Mouse (Mus musculus) liver, adult 2 months (tissue): ENCODE data around the gene Kdsr. TPM values are rescaled to one million over a fixed set of nuclear protein-coding genes. Genes with fewer than 3 reads are reported as not detected.
"Not testable (repeated sequence)": the region's sequence is repeated elsewhere in the genome, so short reads cannot be mapped to it uniquely, and the experiment has no call there.

Experiments
- DNase-seq: peaks from one replicate; pipeline ENCODE4 v3.0.0-alpha.2; 2011; ENCODE audit warnings: low read depth, low spot score; ENCODE audit errors: extremely low read depth
- H3K27ac ChIP-seq: fragments of 200-500 bp; replicated peaks from 2 replicates; pipeline ENCODE4 v1.5.1; 2012; ENCODE audit warnings: low read depth, mild to moderate bottlenecking, control low read depth, inconsistent platforms, low read length; ENCODE audit not compliant: insufficient read depth
- H3K27me3 ChIP-seq: fragments of 200-500 bp; 2 replicates; pipeline ENCODE4 v1.6.1; 2012; ENCODE audit warnings: mild to moderate bottlenecking, moderate library complexity, low read length, inconsistent platforms; ENCODE audit not compliant: control insufficient read depth, insufficient read depth
- H3K36me3 ChIP-seq: fragments of 200-500 bp; 2 replicates; pipeline ENCODE4 v1.6.1; 2012; ENCODE audit warnings: low read length, inconsistent platforms; ENCODE audit not compliant: control insufficient read depth, insufficient read depth
- H3K4me1 ChIP-seq: fragments of 200-500 bp; 2 replicates; pipeline ENCODE4 v1.6.1; 2011; ENCODE audit warnings: low read length; ENCODE audit not compliant: control insufficient read depth, insufficient read depth
- H3K4me3 ChIP-seq: fragments of 200-500 bp; 2 replicates; pipeline ENCODE4 v1.5.1; 2011; ENCODE audit warnings: low read depth, mild to moderate bottlenecking, control low read depth, low read length, moderate library complexity; ENCODE audit not compliant: insufficient read depth
- H3K79me2 ChIP-seq: fragments of 200-500 bp; 2 replicates; pipeline ENCODE4 v1.6.1; 2012; ENCODE audit warnings: inconsistent platforms, mild to moderate bottlenecking, low read length, moderate library complexity; ENCODE audit not compliant: control insufficient read depth, insufficient read depth
- H3K9ac ChIP-seq: fragments of 200-500 bp; 2 replicates; pipeline ENCODE4 v1.6.1; 2012; ENCODE audit warnings: low read depth, mild to moderate bottlenecking, control low read depth, inconsistent platforms, low read length
- CTCF ChIP-seq: fragments of 200-500 bp; IDR thresholded peaks from 2 replicates; pipeline ENCODE4 v1.5.1; 2011; ENCODE audit warnings: low read depth, low read length, control low read depth
- POLR2A ChIP-seq: fragments of 200-500 bp; IDR thresholded peaks from 2 replicates; pipeline ENCODE4 v1.6.1; 2011; ENCODE audit warnings: low read length, control low read depth; ENCODE audit not compliant: insufficient read depth; ENCODE audit errors: extremely low read depth
- WGBS: fragments of 180-500 bp; shearing (Covaris S2); methylation state at CpG from one replicate; pipeline ENCODE4 v1.1.7; 2018; 5-methylcytosine and 5-hydroxymethylcytosine counted together
- polyA plus RNA-seq: library from polyadenylated mRNA; depleted of rRNA; stranded (reverse); fragments of >200 nt; gene quantifications from 2 replicates; pipeline ENCODE4 v1.2.3, GENCODE M21; 2012
- total RNA-seq: library from RNA; depleted of rRNA; stranded (reverse); fragments of >200 nt; gene quantifications from 2 replicates; pipeline ENCODE4 v1.2.3, GENCODE M21; 2014

The Kdsr gene
- total and polyA plus RNA-seq, 2 experiments = 10.4 to 10.5 TPM

DNA sequence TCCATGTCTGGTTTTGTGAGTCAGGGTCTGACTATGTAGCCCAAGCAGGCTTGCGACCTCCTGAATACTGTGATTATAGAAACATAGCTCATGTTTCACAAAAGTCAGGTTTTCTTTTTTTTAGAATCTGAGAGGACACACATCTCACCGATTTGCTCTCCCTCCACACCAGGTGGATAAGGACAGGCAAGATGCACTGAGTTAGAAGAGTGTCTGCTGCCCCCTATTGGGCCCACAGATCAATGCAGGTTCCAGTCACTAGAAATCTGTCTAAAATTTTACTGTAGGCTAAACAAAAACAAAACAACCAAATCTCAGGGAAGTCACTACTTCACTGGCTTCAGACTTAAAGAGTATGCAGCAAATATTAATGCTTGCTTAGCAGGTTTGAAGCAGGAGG is 23.9 kb downstream of the Kdsr start:
- peak; percentile 11 for DNase-seq
- H3K27ac ChIP-seq = no peak overlapping the region
- WGBS = 65% methylated on average over 2 of the region's 2 CpGs
- no peak overlapping the region for H3K4me3 ChIP-seq
- peaks cover 24% of the 10 kb centered on the region for H3K36me3 ChIP-seq
- no peaks in the 10 kb centered on the region for H3K79me2 ChIP-seq
- TF ChIP-seq POLR2A (no peak), CTCF (peak; percentile 53)
- no peaks in the 10 kb centered on the region for H3K4me1 ChIP-seq
- H3K9ac ChIP-seq = no peak overlapping the region
- no peaks in the 10 kb centered on the region for H3K27me3 ChIP-seq

DNA sequence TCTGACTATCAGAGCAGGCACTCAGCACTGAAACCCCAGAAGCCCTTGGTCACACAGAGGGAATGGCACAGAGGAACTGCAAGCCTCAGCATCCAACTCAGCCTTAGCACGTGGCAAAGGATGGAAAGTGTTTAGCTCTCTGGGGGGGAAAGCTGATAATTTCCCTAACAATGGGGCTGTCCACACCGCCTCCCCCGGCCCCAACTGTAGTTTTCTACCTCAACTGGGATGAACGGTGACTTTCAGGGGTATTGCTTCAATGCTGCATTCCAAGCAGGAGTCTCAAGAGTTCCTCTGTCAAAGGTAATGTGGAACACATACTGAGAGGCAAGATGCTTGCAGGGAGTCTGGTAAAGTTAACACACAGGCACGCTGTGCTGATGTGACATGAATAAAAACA is 37.5 kb downstream of the Kdsr start:
- H3K4me3 ChIP-seq = no peak overlapping the region
- no peaks in the 10 kb centered on the region for H3K79me2 ChIP-seq
- no peak for TF ChIP-seq CTCF
- TF ChIP-seq POLR2A = no peak
- H3K27me3 ChIP-seq = no peaks in the 10 kb centered on the region
- DNase-seq = no peak
- no peak overlapping the region for H3K9ac ChIP-seq
- no peak overlapping the region for H3K27ac ChIP-seq
- WGBS = 91% methylated on average over 5 of the region's 5 CpGs
- H3K4me1 ChIP-seq = no peaks in the 10 kb centered on the region
- H3K36me3 ChIP-seq = peaks cover 19% of the 10 kb centered on the region; the same call in 1 of the 2 replicates

DNA sequence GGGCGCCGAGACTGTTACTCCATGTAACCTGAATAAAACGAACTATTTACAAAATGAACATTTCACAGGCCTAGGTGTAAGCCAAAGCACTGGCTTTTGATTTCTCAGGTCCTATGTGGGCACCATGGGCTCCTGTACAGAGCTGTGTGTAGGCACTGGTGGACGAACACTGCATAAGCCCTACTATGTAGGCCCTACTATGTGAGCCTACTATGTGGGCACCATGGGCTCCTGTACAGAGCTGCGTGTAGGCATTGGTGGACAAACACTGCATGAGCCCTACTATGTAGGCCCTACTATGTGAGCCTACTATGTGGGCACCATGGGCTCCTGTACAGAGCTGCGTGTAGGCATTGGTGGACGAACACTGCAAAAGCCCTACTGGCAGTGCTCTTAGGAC is 41.8 kb downstream of the Kdsr start:
- H3K27ac ChIP-seq, H3K79me2 ChIP-seq, H3K4me1 ChIP-seq, H3K36me3 ChIP-seq, H3K9ac ChIP-seq, H3K27me3 ChIP-seq, DNase-seq, H3K4me3 ChIP-seq: not testable (repeated sequence)
- WGBS = 70% methylated on average over 7 of the region's 7 CpGs

DNA sequence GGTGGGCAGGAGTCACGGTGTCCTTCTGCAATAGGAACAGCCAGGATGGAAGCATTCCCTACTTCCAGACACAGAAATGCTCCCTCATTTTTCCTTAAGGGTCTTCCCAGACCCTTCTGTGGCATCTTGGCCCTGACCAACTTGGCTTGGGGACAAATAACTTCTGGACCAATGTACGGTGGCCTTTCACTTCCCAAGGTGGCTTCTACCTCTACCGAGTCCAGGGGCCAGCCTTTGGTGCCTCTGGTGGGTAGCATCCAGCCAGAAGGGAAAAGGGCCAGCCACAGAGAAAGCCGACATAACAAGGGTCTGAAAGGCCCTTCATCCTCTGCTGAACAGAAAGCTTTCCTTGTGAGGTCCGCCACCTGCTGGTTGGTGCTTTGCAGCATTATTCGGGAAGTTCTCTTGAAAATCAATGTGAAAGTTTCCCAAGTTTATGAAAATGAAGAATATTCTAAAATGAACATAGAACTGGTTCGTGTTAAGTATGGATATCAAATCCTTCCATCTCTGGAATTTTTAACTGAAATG is 42.4 kb downstream of the Kdsr start:
- Histone ChIP-seq H3K36me3 (no peaks in the 10 kb centered on the region; the same call in 1 of the 2 replicates), H3K9ac (no peak overlapping the region), H3K79me2 (no peaks in the 10 kb centered on the region), H3K27ac (no peak overlapping the region), H3K27me3 (peaks cover 3% of the 10 kb centered on the region; the same call in 1 of the 2 replicates), H3K4me1 (no peaks in the 10 kb centered on the region; the same call in 1 of the 2 replicates), H3K4me3 (no peak overlapping the region)
- TF ChIP-seq POLR2A (no peak), CTCF (peak; percentile 54)
- 53% methylated on average over 7 of the region's 7 CpGs for WGBS
- DNase-seq = no peak

DNA sequence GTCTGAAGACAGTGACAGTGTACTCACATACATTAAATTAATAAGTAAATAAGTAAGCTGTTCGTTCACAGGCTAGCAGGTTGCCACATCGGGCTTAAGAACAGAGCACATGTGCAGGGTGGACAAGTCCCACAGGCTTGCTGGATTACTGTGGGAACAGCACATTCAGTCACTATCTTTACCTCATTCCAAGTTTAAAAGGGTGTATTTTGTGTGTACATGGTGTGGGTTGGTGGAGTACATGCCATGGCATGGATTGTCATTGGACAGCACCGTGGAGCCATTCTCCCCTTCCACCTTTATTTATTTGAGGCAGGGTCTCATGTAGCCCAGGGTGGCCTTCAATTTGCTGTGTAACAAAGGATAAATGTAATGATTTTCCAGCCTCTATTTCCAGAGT is 43.4 kb downstream of the Kdsr start:
- Histone ChIP-seq H3K79me2 (no peaks in the 10 kb centered on the region), H3K27ac (no peak overlapping the region), H3K4me3 (no peak overlapping the region), H3K27me3 (peaks cover 3% of the 10 kb centered on the region; the same call in 1 of the 2 replicates), H3K36me3 (no peaks in the 10 kb centered on the region; the same call in 1 of the 2 replicates), H3K4me1 (no peaks in the 10 kb centered on the region; the same call in 1 of the 2 replicates), H3K9ac (no peak overlapping the region)
- 85% methylated on average over 3 of the region's 3 CpGs for WGBS
- no peak for DNase-seq
- TF ChIP-seq CTCF = no peak
- no peak for TF ChIP-seq POLR2A
